Mouse (Mus musculus) midbrain, embryonic 15.5 days (tissue): ENCODE measurements around the gene Samhd1. TPM values are rescaled to one million over a fixed set of nuclear protein-coding genes. Genes with fewer than 3 reads are reported as not detected.

Experiments used
- ATAC-seq: fragments of 200-750 bp; cut with Nextera tagmentation; replicated peaks from 2 replicates; pipeline ENCODE4 v1.8.0; 2017; ENCODE audit warnings: moderate TSS enrichment
- H3K27ac ChIP-seq: fragments of 300-500 bp; sonication (generic); 2 replicates; pipeline ENCODE4 v1.5.1; 2015; ENCODE audit warnings: mild to moderate bottlenecking, inconsistent platforms
- H3K27me3 ChIP-seq: fragments of 300-500 bp; sonication (generic); replicated peaks from 2 replicates; pipeline ENCODE4 v1.6.1; 2015; ENCODE audit warnings: inconsistent platforms
- H3K36me3 ChIP-seq: fragments of 300-500 bp; sonication (generic); replicated peaks from 2 replicates; pipeline ENCODE4 v1.6.1; 2015; ENCODE audit warnings: inconsistent platforms
- H3K4me1 ChIP-seq: fragments of 300-500 bp; sonication (generic); 2 replicates; pipeline ENCODE4 v1.6.1; 2015; ENCODE audit warnings: inconsistent platforms
- H3K4me2 ChIP-seq: fragments of 300-500 bp; sonication (generic); 2 replicates; pipeline ENCODE4 v1.6.1; 2015; ENCODE audit warnings: inconsistent platforms, mild to moderate bottlenecking, moderate library complexity
- H3K4me3 ChIP-seq: fragments of 300-500 bp; sonication (generic); 2 replicates; pipeline ENCODE4 v1.5.1; 2015; ENCODE audit warnings: mild to moderate bottlenecking, inconsistent platforms
- H3K9ac ChIP-seq: fragments of 300-500 bp; sonication (generic); 2 replicates; pipeline ENCODE4 v1.6.1; 2015; ENCODE audit warnings: mild to moderate bottlenecking, inconsistent platforms
- H3K9me3 ChIP-seq: fragments of 300-500 bp; sonication (generic); 2 replicates; pipeline ENCODE4 v1.6.1; 2016; ENCODE audit warnings: inconsistent platforms
- WGBS: fragments of 180-500 bp; shearing (Covaris S2); methylation state at CpG from one replicate; pipeline ENCODE4 v1.1.7; 2015; ENCODE audit warnings: mixed read lengths; 5-methylcytosine and 5-hydroxymethylcytosine counted together
- polyA plus RNA-seq: library from polyadenylated mRNA; unstranded; fragments of >200 nt; fragmentation: Nextera tagmentation; extraction: Ambion mirVana; gene quantifications from 2 replicates; pipeline ENCODE4 v1.2.1, GENCODE M21; 2015

The Samhd1 gene
- polyA plus RNA-seq, 1 experiment from 2014 or later, result 9.4 TPM

- no peak overlapping the region for H3K4me3 ChIP-seq
- no peaks in the 10 kb centered on the region for H3K4me1 ChIP-seq
- no peaks in the 10 kb centered on the region for H3K9me3 ChIP-seq
- no peaks in the 10 kb centered on the region for H3K27me3 ChIP-seq
- no peak for ATAC-seq
- H3K27ac ChIP-seq, result no peak overlapping the region
- WGBS, result 89% methylated on average over 2 of the region's 2 CpGs
- no peak overlapping the region for H3K9ac ChIP-seq
- H3K4me2 ChIP-seq, result no peak overlapping the region
- peaks cover 17% of the 10 kb centered on the region for H3K36me3 ChIP-seq
Observed at GRCm38 (mm10) chr2:157153235-157153634, 18.2 kb upstream of the Samhd1 start.

- 95% methylated on average over 5 of the region's 5 CpGs for WGBS
- Histone ChIP-seq H3K9ac (no peak overlapping the region), H3K4me3 (no peak overlapping the region), H3K9me3 (no peaks in the 10 kb centered on the region), H3K4me1 (no peaks in the 10 kb centered on the region), H3K27me3 (no peaks in the 10 kb centered on the region), H3K4me2 (no peak overlapping the region), H3K27ac (no peak overlapping the region), H3K36me3 (peaks cover 8% of the 10 kb centered on the region; the same call in 1 of the 2 replicates)
- no peak for ATAC-seq
Observed at GRCm38 (mm10) chr2:157148417-157148816, 13.4 kb upstream of the Samhd1 start.

DNA sequence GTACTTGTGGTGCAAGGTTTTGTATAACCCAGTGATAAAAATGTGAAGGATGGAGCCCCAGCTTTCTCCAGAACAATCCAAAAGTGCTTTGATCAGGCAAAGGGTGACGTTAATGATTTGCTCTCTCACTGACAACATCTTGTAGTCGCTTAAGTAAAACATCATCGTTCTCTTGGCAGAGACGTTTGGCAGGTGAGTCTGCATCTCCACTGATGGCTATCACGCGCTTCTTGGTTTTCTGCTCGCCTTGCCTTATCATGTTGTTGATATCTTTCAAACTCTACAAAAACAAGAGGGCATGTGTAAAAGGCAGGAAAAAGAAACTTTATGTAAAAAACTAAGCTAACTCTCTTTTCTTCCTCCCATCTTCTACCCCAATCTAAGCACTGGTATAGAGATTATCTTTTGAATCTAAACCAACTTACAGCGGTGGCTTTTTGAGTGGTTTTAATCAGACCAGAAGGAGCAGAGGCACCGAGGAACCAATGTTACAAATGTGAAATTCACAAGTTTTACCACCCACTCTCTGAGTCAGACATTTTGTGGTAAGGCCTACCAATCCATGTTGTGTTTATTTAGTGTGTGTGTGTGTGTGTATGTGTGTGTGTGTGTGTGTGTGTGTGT lies 12.4 kb upstream of the Samhd1 start:
- no peak overlapping the region for H3K4me2 ChIP-seq
- H3K4me3 ChIP-seq, result no peak overlapping the region
- no peak for ATAC-seq
- WGBS, result 90% methylated on average over 9 of the region's 9 CpGs
- H3K9ac ChIP-seq, result no peak overlapping the region
- no peaks in the 10 kb centered on the region for H3K27me3 ChIP-seq
- no peak overlapping the region for H3K27ac ChIP-seq
- no peaks in the 10 kb centered on the region for H3K4me1 ChIP-seq
- H3K9me3 ChIP-seq, result no peaks in the 10 kb centered on the region
- H3K36me3 ChIP-seq, result peaks cover 8% of the 10 kb centered on the region; the same call in 1 of the 2 replicates

- H3K4me3 ChIP-seq, result no peak overlapping the region
- 87% methylated on average over 1 of the region's 1 CpGs for WGBS
- no peaks in the 10 kb centered on the region for H3K9me3 ChIP-seq
- no peak overlapping the region for H3K9ac ChIP-seq
- peaks cover 6% of the 10 kb centered on the region; the same call in 1 of the 2 replicates for H3K36me3 ChIP-seq
- no peaks in the 10 kb centered on the region for H3K4me1 ChIP-seq
- H3K4me2 ChIP-seq, result no peak overlapping the region
- no peak for ATAC-seq
- H3K27me3 ChIP-seq, result no peaks in the 10 kb centered on the region
- H3K27ac ChIP-seq, result no peak overlapping the region
Observed at GRCm38 (mm10) chr2:157145173-157145572, 10.1 kb upstream of the Samhd1 start.

- 77% methylated on average over 5 of the region's 5 CpGs for WGBS
- no peak overlapping the region for H3K4me2 ChIP-seq
- H3K36me3 ChIP-seq, result 0 out of 2 replicates have a peak, but pooled peaks cover 5% of the 10 kb centered on the region
- H3K9ac ChIP-seq, result no peak overlapping the region
- H3K27ac ChIP-seq, result no peak overlapping the region
- H3K4me1 ChIP-seq, result no peaks in the 10 kb centered on the region
- ATAC-seq, result no peak
- no peaks in the 10 kb centered on the region for H3K9me3 ChIP-seq
- no peaks in the 10 kb centered on the region for H3K27me3 ChIP-seq
- no peak overlapping the region for H3K4me3 ChIP-seq
Observed at GRCm38 (mm10) chr2:157144132-157144531, 9.1 kb upstream of the Samhd1 start.

GRCm38 (mm10) chr2:157141962-157142361 lies 6.9 kb upstream of the Samhd1 start:
- no peaks in the 10 kb centered on the region for H3K4me1 ChIP-seq
- no peak overlapping the region for H3K4me2 ChIP-seq

GRCm38 (mm10) chr2:157139251-157139802 lies 4.3 kb upstream of the Samhd1 start:
- Histone ChIP-seq H3K9me3 (no peaks in the 10 kb centered on the region), H3K36me3 (no peaks in the 10 kb centered on the region), H3K4me1 (peaks cover 3% of the 10 kb centered on the region), H3K27ac (no peak overlapping the region), H3K4me3 (no peak overlapping the region), H3K27me3 (no peaks in the 10 kb centered on the region), H3K4me2 (no peak overlapping the region), H3K9ac (no peak overlapping the region)
- no peak for ATAC-seq
- 94% methylated on average over 5 of the region's 5 CpGs for WGBS

More at GRCm38 (mm10) chr2:157141962-157142361, 6.9 kb upstream of the Samhd1 start:
- ATAC-seq, result no peak
- H3K27ac ChIP-seq, result no peak overlapping the region
- no peak overlapping the region for H3K9ac ChIP-seq
- H3K9me3 ChIP-seq, result no peaks in the 10 kb centered on the region
- H3K4me3 ChIP-seq, result no peak overlapping the region
- no peaks in the 10 kb centered on the region for H3K27me3 ChIP-seq
- 83% methylated on average over 4 of the region's 4 CpGs for WGBS
- H3K36me3 ChIP-seq, result no peaks in the 10 kb centered on the region

GRCm38 (mm10) chr2:157138808-157139207 lies 3.7 kb upstream of the Samhd1 start:
- peaks cover 8% of the 10 kb centered on the region for H3K4me1 ChIP-seq

DNA sequence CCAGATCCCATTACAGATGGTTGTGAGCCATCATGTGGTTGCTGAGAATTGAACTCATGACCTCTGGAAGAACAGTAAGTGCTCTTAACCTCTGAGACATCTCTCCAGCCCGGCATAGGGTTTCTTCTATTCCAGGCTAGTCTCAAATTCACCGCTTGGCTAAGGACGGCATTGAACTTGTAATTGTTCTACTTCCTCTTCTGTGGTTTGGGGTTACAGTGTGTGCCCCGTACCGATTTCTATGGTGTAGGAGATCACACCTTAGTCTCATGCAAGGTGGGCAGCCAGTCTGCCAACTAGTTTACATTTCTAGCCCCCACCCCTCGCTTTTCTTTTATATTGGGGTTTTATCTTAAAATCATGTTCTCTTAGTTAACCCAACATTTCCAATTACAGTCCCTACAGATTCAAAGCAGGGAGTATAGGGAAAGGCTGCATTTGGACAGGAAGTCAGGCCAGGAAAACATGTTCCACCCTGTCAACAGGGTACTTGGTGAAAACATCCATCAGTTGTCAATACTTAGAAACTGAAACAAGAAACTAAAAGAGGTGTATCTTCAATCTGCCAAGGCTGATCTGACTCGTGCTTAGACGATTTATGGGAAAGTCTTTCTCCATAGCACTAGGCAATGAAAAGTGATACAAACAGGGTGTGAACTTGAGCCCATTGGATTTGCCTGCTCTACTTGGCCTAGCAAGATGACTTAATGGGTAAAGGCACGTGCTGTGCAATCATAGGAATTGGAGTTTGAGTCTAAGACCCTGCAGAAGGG lies 3.1 kb upstream of the Samhd1 start:
- H3K4me2 ChIP-seq, result no peak overlapping the region
- H3K36me3 ChIP-seq, result no peaks in the 10 kb centered on the region
- ATAC-seq, result no peak
- no peak overlapping the region for H3K4me3 ChIP-seq
- no peak overlapping the region for H3K9ac ChIP-seq
- 91% methylated on average over 9 of the region's 9 CpGs for WGBS
- H3K4me1 ChIP-seq, result peaks cover 9% of the 10 kb centered on the region
- no peaks in the 10 kb centered on the region for H3K9me3 ChIP-seq
- no peaks in the 10 kb centered on the region for H3K27me3 ChIP-seq
- H3K27ac ChIP-seq, result no peak overlapping the region

More at GRCm38 (mm10) chr2:157138808-157139207, 3.7 kb upstream of the Samhd1 start:
- Histone ChIP-seq H3K9ac (no peak overlapping the region), H3K9me3 (no peaks in the 10 kb centered on the region), H3K27me3 (no peaks in the 10 kb centered on the region), H3K4me3 (no peak overlapping the region), H3K27ac (no peak overlapping the region), H3K36me3 (no peaks in the 10 kb centered on the region), H3K4me2 (no peak overlapping the region)
- 83% methylated on average over 5 of the region's 5 CpGs for WGBS
- no peak for ATAC-seq

DNA sequence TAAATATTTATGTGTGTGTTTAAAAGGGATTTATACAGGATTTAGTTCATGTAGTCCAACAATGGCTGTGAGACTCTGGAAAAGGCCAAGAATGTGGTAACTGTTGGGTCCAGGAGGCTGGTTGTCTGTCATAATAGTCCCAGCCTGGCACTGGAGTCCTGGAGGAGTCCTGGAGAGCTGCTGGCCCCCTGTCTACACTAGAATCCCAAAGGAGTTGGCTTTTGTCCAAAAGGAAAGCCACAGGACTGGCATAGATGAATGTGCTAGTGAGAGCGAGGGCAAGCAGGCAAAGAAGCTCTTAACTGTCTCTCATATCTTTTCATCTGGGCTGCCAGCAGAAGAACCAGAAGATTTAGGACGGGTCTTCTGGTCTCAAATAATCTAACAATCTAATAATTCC lies 1.6 kb upstream of the Samhd1 start:
- ATAC-seq, result no peak
- no peak overlapping the region for H3K9ac ChIP-seq
- no peak overlapping the region for H3K4me3 ChIP-seq
- WGBS, result 64% methylated on average over 2 of the region's 2 CpGs
- no peaks in the 10 kb centered on the region for H3K36me3 ChIP-seq
- H3K27me3 ChIP-seq, result no peaks in the 10 kb centered on the region
- no peak overlapping the region for H3K4me2 ChIP-seq
- no peak overlapping the region for H3K27ac ChIP-seq
- peaks cover 9% of the 10 kb centered on the region for H3K4me1 ChIP-seq
- H3K9me3 ChIP-seq, result no peaks in the 10 kb centered on the region

DNA sequence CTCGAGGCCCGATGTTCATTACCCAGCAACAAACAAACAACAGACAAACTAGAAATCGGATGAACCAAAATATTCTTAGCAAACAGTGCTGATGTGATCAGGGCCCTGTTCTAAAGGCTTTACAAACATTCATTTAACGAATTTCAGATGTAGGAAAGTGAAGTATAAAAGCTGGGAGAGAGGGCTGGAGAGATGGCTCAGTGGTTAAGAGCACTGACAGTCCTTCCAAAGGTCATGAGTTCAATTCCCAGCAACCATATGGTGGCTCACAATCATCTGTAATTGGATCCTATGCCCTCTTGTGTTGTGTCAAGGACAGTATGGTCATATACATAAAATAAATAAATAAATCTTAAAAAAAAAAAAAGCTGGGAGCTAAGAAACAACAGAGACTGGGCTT lies 1.1 kb upstream of the Samhd1 start:
- ATAC-seq, result no peak

GRCm38 (mm10) chr2:157135529-157136120 lies 560 bp upstream of the Samhd1 start:
- peak overlapping the region; percentile 63; the same call in 1 of the 2 replicates for H3K27ac ChIP-seq
- no peak for ATAC-seq
- no peaks in the 10 kb centered on the region for H3K36me3 ChIP-seq
- WGBS, result 83% methylated on average over 10 of the region's 10 CpGs
- H3K9me3 ChIP-seq, result no peaks in the 10 kb centered on the region
- H3K27me3 ChIP-seq, result no peaks in the 10 kb centered on the region
- peaks cover 9% of the 10 kb centered on the region for H3K4me1 ChIP-seq
- H3K4me2 ChIP-seq, result peak overlapping the region; percentile 78
- H3K4me3 ChIP-seq, result peak overlapping the region; percentile 54
- peak overlapping the region; percentile 54 for H3K9ac ChIP-seq

More for the DNA sequence above, 1.1 kb upstream of the Samhd1 start:
- peaks cover 9% of the 10 kb centered on the region for H3K4me1 ChIP-seq
- no peak overlapping the region for H3K9ac ChIP-seq
- H3K27me3 ChIP-seq, result no peaks in the 10 kb centered on the region
- H3K9me3 ChIP-seq, result no peaks in the 10 kb centered on the region
- no peak overlapping the region for H3K4me3 ChIP-seq
- H3K27ac ChIP-seq, result no peak overlapping the region
- no peaks in the 10 kb centered on the region for H3K36me3 ChIP-seq
- 93% methylated on average over 4 of the region's 4 CpGs for WGBS
- no peak overlapping the region for H3K4me2 ChIP-seq
